Mouse (Mus musculus) spleen, adult 2 months (tissue): ENCODE measurements at regions not wholly inside any gene's neighbourhood (a gene's known extent, or its start where the extent isn't known, plus 50 kb on each side); places are given as distances from the start of the nearest gene placed in this dataset.

ENCODE experiments used
- CTCF ChIP-seq: fragments of 200-500 bp; IDR thresholded peaks from 2 replicates; pipeline ENCODE4 v1.5.1; 2011; ENCODE audit warnings: mild to moderate bottlenecking, inconsistent platforms; ENCODE audit not compliant: insufficient read depth, insufficient read length, insufficient replicate concordance; ENCODE audit errors: extremely low read depth
- POLR2A ChIP-seq: fragments of 200-500 bp; IDR thresholded peaks from 2 replicates; pipeline ENCODE4 v1.6.1; 2011; ENCODE audit warnings: low read depth, low read length, inconsistent platforms

- TF ChIP-seq POLR2A = no peak
- no peak for TF ChIP-seq CTCF
Measured at GRCm38 (mm10) chr2:116996302-116996701, 117.8 kb downstream of the Tmco5 start.
